Mouse (Mus musculus) hindbrain, embryonic 14.5 days (tissue): ENCODE measurements around the gene Zbtb48. TPM values are rescaled to one million over a fixed set of nuclear protein-coding genes. Genes with fewer than 3 reads are reported as not detected.

Experiments used
- ATAC-seq: fragments of 200-750 bp; cut with Nextera tagmentation; 2 replicates; pipeline ENCODE4 v1.8.0; 2017; ENCODE audit warnings: moderate number of reproducible peaks, mild to moderate bottlenecking, moderate TSS enrichment, moderate library complexity; ENCODE audit not compliant: low FRiP score
- DNase-seq: peaks from one replicate; pipeline ENCODE4 v3.0.0-alpha.2; 2015; ENCODE audit warnings: low spot score
- H3K27ac ChIP-seq: fragments of 300-500 bp; sonication (generic); 2 replicates; pipeline ENCODE4 v1.5.1; 2014; ENCODE audit warnings: mild to moderate bottlenecking, moderate library complexity
- H3K27me3 ChIP-seq: fragments of 300-500 bp; sonication (generic); 2 replicates; pipeline ENCODE4 v1.6.1; 2014; ENCODE audit warnings: mild to moderate bottlenecking, low read length, mixed read lengths; ENCODE audit not compliant: control insufficient read depth, insufficient read depth
- H3K36me3 ChIP-seq: fragments of 300-500 bp; sonication (generic); replicated peaks from 2 replicates; pipeline ENCODE4 v1.6.1; 2014; ENCODE audit not compliant: control insufficient read depth, insufficient read depth
- H3K4me1 ChIP-seq: fragments of 300-500 bp; sonication (generic); replicated peaks from 2 replicates; pipeline ENCODE4 v1.6.1; 2014; ENCODE audit warnings: antibody characterized with exemption, low read length, mixed read lengths; ENCODE audit not compliant: control insufficient read depth, insufficient read depth
- H3K4me2 ChIP-seq: fragments of 300-500 bp; sonication (generic); replicated peaks from 2 replicates; pipeline ENCODE4 v1.6.1; 2014; ENCODE audit warnings: mild to moderate bottlenecking, moderate library complexity
- H3K4me3 ChIP-seq: fragments of 300-500 bp; sonication (generic); replicated peaks from 2 replicates; pipeline ENCODE4 v1.5.1; 2014; ENCODE audit warnings: mild to moderate bottlenecking, low read length
- H3K9ac ChIP-seq: fragments of 300-500 bp; sonication (generic); 2 replicates; pipeline ENCODE4 v1.6.1; 2014
- H3K9me3 ChIP-seq: fragments of 300-500 bp; sonication (generic); 2 replicates; pipeline ENCODE4 v1.6.1; 2016; ENCODE audit warnings: low read length; ENCODE audit not compliant: control insufficient read depth
- WGBS: fragments of 180-500 bp; shearing (Covaris S2); extraction: QIAGEN DNeasy Blood & Tissue Kit; methylation state at CpG from one replicate; pipeline ENCODE4 v1.1.7; 2014; 5-methylcytosine and 5-hydroxymethylcytosine counted together
- polyA plus RNA-seq: library from polyadenylated mRNA; unstranded; fragments of >200 nt; fragmentation: Nextera tagmentation; extraction: Ambion mirVana; gene quantifications from 2 replicates; pipeline ENCODE4 v1.2.1, GENCODE M21; 2014

Gene Zbtb48
- polyA plus RNA-seq, 1 experiment from 2014 or later, result 19.1 TPM

DNA sequence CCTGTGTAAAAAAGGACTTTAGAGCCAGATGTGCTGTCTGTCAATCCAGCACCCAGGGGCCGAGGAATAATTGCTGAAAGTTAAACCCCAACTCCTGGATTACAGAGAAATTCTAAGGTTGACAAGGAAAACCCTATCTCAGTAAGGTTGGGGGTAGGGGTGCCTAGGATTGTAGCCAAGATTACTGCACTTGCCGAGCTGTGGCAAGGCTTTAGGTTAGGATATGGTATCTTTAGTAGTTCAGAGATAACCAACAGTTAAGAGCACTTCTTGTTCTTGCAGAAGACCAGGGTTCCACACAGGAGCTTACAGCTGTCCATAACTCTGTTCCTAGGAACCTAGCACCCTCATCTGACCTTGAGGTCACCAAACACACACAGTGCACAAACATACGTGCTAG lies 29.8 kb downstream of the Zbtb48 start:
- Histone ChIP-seq H3K9me3 (no peaks in the 10 kb centered on the region), H3K27ac (no peak overlapping the region), H3K4me1 (peaks cover 18% of the 10 kb centered on the region), H3K27me3 (no peaks in the 10 kb centered on the region), H3K36me3 (peaks cover 10% of the 10 kb centered on the region), H3K4me3 (0 out of 2 replicates have a peak overlapping the region, but pooled peaks have one; percentile 99), H3K9ac (peak overlapping the region; percentile 77; the same call in 1 of the 2 replicates), H3K4me2 (peak overlapping the region; percentile 59)
- ATAC-seq (no peak), DNase-seq (no peak)
- 78% methylated on average over 3 of the region's 3 CpGs for WGBS

DNA sequence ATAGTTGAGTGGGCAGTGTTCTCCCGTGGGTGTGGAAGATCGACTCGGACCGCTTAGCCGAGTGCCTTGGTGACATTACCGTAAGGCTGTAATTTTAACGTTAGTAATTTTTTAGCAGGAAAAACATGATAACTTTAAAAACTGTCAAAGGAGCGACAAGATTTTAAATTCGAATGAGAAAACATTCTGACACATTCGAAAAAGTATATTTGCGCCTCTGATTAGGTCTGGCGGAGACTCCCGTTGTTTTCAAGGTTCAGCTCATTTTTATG lies 30.6 kb downstream of the Zbtb48 start:
- no peak for DNase-seq
- peak overlapping the region; percentile 87 for H3K27ac ChIP-seq
- 7% methylated on average over 13 of the region's 13 CpGs for WGBS
- H3K27me3 ChIP-seq, result no peaks in the 10 kb centered on the region
- peak overlapping the region; percentile 99 for H3K4me3 ChIP-seq
- H3K36me3 ChIP-seq, result peaks cover 18% of the 10 kb centered on the region
- peak overlapping the region; percentile 59 for H3K4me2 ChIP-seq
- no peaks in the 10 kb centered on the region for H3K9me3 ChIP-seq
- peaks cover 18% of the 10 kb centered on the region for H3K4me1 ChIP-seq
- peak overlapping the region; percentile 77 for H3K9ac ChIP-seq
- no peak for ATAC-seq

DNA sequence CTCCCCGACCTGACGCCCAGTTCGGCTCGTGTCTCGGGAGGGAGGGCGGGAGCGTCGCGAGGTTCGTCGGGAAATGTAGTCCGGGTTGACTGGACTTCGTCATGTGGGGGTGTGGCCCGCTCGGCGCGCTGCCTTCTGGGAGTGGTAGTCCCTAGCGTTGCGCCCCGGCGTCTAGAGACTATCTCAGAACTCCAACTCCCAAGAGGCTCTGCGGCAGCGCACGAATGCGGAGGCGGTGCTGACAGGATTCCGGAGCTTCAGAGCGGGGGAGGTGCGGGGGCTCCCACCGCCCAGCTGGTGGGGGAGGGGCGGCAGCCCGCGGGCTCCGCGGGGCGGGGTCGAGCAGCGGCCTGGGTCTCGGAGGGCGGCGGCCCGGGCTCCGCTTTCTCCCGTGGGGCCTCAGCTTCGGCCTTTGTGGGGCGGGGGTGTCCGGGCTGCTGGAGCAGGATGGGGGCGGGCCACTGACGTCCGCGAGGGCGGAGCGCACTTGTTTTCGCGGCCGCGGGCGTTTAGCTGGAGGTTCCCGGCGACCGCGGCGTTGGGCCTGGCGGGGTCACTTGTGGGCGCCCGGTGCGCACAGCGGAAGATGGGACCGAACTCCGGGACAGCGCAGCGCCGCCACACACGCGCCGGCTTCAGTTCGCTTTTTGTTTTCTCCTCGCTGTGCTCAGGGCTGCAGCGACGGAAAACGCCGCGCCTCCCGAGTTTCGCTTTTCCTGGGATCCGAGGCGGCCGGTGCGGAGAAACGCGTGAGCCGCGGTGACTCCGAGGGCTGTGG lies 31.1 kb downstream of the Zbtb48 start, which contains the start of gene Phf13:
Phf13 (minus strand) TSS at position 86 of the 778 bp plus-strand sequence.
- ATAC-seq (peak; percentile 97), DNase-seq (peak; percentile 99)
- under 1% methylated on average over 83 of the region's 94 CpGs for WGBS
- Histone ChIP-seq H3K27ac (peak within 1 kb of the TSS; percentile 87), H3K4me1 (peaks cover 18% of the 10 kb centered on the region), H3K27me3 (no peaks in the 10 kb centered on the region), H3K4me3 (peak within 1 kb of the TSS; percentile 99), H3K36me3 (peaks cover 23% of the 10 kb centered on the region), H3K9ac (peak within 1 kb of the TSS; percentile 88), H3K4me2 (peak within 1 kb of the TSS; percentile 91), H3K9me3 (no peaks in the 10 kb centered on the region)

DNA sequence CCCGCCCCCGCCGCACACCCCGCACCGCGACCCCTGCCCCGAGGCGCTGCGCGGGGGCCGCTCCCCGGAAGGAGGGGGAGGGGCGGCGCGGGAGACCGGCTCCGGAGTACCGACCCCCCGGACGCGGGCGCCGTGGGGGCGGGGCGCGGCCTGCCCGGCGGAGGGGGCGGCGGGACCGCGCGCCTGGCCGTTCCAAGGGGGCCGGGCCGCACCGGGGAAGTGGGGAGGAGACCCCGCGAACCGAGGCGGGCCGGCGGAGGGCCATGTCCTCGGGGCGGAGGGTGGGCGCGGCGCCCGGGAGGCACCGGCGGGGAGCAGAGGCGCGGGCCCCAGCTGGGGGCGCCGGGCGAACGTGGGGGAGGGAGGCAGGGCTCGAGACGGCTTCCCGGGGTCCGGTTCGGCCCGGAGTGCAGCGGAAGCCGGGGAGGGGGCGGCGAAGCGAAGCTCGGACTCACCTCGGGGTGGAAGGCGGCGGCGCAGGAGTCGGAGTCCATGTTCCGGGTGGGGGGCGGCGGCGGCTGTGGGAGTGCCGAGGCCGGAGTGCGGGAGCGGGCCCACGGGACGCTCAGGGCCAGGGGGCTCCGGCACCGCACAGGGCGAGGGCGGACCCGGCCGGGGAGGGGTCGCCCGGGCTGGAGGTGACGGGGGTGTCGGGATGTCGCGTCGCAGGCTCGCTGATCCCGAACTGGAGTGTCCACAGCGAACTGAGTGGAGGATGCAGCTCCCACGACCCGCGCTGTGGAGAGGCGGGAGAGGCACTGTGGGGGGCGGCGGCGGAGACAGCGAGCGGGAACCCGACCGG lies 31.9 kb downstream of the Zbtb48 start:
- Histone ChIP-seq H3K9me3 (no peaks in the 10 kb centered on the region), H3K36me3 (peaks cover 31% of the 10 kb centered on the region), H3K4me1 (peaks cover 18% of the 10 kb centered on the region), H3K27me3 (no peaks in the 10 kb centered on the region), H3K9ac (peak overlapping the region; percentile 88), H3K4me2 (peak overlapping the region; percentile 91), H3K27ac (peak overlapping the region; percentile 76; the same call in 1 of the 2 replicates), H3K4me3 (peak overlapping the region; percentile 99)
- ATAC-seq (no peak; the same call in 1 of the 2 replicates), DNase-seq (no peak)
- under 1% methylated on average over 66 of the region's 111 CpGs for WGBS

DNA sequence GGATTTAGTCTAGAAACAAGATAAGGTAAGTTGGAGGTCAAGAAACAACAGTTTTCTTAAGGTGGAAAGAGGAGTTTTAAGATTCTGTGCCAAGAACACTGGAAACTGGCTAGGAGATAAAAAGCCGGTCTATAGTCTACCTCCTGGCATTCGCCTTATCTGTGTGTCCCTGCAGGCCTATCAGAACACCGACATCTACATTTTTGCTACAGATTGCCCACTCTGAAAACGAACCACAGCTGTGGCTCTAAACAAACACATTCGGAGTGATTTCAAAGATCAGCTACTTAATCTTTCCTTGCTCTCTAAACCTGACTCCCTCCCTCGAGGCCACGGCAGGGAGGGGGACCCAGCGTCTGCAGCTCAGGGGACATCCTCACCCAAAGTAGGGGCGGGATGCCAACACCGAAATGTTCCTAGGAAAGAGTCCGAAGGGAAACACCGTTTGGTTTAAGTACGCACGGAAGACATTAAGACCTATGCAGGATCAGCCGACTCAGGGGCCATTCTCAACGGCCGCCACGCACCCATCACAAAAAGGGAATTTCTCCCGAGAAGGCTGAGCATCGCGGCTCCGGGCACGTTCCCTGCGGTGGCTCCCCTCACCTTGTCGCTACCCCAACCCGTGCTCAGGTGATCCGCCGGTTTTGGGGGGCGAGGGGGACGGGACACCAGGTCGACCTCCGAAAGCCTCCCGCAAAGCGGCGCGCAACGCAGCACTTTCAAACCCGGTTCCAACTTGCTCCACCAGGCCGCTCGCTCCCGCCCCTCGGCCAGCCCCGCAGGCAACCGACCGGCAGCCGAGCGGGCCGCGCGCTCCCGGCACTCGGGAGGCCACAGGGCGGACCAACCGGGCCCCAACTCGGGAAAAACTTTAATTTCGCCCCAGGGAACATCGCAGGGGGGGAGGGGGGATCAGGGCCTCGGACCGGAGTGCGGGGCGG lies 33.0 kb downstream of the Zbtb48 start:
- DNase-seq (no peak), ATAC-seq (no peak)
- 0 out of 2 replicates have a peak overlapping the region, but pooled peaks have one; percentile 76 for H3K27ac ChIP-seq
- peak overlapping the region; percentile 91 for H3K4me2 ChIP-seq
- H3K4me1 ChIP-seq, result peaks cover 18% of the 10 kb centered on the region
- WGBS, result 2% methylated on average over 60 of the region's 61 CpGs
- no peaks in the 10 kb centered on the region for H3K27me3 ChIP-seq
- H3K9me3 ChIP-seq, result no peaks in the 10 kb centered on the region
- peaks cover 42% of the 10 kb centered on the region for H3K36me3 ChIP-seq
- peak overlapping the region; percentile 99 for H3K4me3 ChIP-seq
- peak overlapping the region; percentile 88 for H3K9ac ChIP-seq

DNA sequence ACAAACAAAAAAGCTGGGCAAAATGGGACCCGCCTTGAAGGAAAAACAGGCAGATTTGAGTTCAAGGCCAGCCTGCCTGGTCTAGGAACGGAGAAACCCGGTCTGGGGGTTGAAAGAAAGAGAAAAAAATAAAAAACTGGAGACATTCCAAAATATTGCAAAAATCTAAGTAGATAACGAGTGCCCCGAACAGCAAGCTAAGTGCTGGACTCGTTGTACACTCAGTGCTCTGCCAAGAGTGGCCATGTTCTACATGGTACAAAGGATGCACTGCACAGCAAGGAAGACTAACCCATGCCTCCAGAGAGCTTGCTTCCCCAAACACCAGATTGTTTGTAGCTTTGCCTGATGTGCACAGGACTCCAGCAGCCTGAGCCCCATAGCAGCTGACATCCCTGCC lies 34.4 kb downstream of the Zbtb48 start:
- 88% methylated on average over 6 of the region's 6 CpGs for WGBS
- H3K27me3 ChIP-seq, result no peaks in the 10 kb centered on the region
- H3K4me1 ChIP-seq, result peaks cover 22% of the 10 kb centered on the region
- no peaks in the 10 kb centered on the region for H3K9me3 ChIP-seq
- no peak overlapping the region for H3K27ac ChIP-seq
- no peak overlapping the region for H3K4me3 ChIP-seq
- peaks cover 42% of the 10 kb centered on the region for H3K36me3 ChIP-seq
- DNase-seq (no peak), ATAC-seq (no peak)
- H3K9ac ChIP-seq, result no peak overlapping the region
- H3K4me2 ChIP-seq, result no peak overlapping the region

DNA sequence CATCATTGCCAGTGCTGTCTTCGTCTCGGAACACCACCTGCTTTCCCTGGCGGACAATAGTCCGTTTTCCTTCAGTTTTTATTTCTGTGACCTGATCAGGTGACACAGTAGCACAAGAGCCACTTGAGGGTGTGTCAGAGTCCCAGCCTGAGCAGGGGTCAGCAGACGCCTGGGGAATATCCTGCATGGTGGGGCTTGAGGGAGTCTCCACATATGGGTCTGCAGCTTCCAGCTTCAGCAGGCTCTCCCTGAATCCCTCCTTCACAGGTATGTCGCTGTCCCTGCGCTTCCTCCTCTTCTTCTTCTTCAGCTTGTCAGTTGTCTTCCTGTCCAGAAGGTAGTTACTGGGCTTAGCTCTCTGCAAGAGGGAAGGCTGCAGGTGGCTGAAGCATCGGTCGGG lies 35.4 kb downstream of the Zbtb48 start:
- ATAC-seq, result no peak
- 97% methylated on average over 9 of the region's 9 CpGs for WGBS
- no peak overlapping the region for H3K27ac ChIP-seq
- H3K4me1 ChIP-seq, result peaks cover 20% of the 10 kb centered on the region
- peaks cover 42% of the 10 kb centered on the region for H3K36me3 ChIP-seq
- no peak overlapping the region for H3K4me2 ChIP-seq
- no peak for DNase-seq
- no peaks in the 10 kb centered on the region for H3K27me3 ChIP-seq
- H3K9me3 ChIP-seq, result no peaks in the 10 kb centered on the region
- no peak overlapping the region for H3K9ac ChIP-seq
- H3K4me3 ChIP-seq, result no peak overlapping the region

DNA sequence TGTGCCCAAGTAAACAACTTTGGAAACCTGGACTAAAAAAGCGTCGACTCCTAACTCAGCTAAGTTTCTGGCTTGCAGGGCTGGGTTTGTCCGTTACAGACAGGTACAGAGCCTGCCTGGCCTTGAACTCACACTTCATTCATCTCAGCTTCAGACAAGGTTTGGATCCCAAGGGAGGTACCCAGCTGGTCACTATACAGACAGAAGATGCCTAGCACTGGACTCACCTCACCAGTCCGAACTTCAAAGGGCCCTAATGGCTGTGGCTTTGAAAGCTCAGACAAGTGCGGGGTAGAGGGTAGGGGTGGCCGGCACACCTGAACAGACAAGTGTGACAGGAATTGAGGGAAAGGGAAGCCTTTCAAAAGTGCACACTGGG lies 38.4 kb downstream of the Zbtb48 start:
- Histone ChIP-seq H3K36me3 (peaks cover 43% of the 10 kb centered on the region), H3K9me3 (no peaks in the 10 kb centered on the region), H3K4me2 (peak overlapping the region; percentile 90), H3K4me1 (peaks cover 14% of the 10 kb centered on the region), H3K4me3 (peak overlapping the region; percentile 86), H3K27ac (no peak overlapping the region), H3K9ac (peak overlapping the region; percentile 95), H3K27me3 (no peaks in the 10 kb centered on the region)
- no peak for DNase-seq
- 0 out of 2 replicates have a peak, but pooled peaks have one; percentile 12 for ATAC-seq
- 31% methylated on average over 6 of the region's 6 CpGs for WGBS
